Mouse (Mus musculus): Measurements from ENCODE around the gene Mogat2. TPM values are rescaled to one million over a fixed set of nuclear protein-coding genes. Genes with fewer than 3 reads are reported as not detected.

Mogat2 gene
- not detected for polyA plus RNA-seq (2014; fragmentation: Illumina TruSeq; extraction: RNeasy Lipid Tissue Mini Kit (QIAGEN cat#74804); ENCODE audit: low read depth, low replicate concordance)

GRCm38 (mm10) chr7:99238417-99238816 is at the start of gene Mogat2:
Gene Mogat2 (minus strand): TSS chr7:99238619.

GRCm38 (mm10) chr7:99267251-99267896 is 29.0 kb upstream of the Mogat2 start, which contains the start of gene Map6:
Gene Map6 (plus strand): TSS chr7:99267447.

DNA sequence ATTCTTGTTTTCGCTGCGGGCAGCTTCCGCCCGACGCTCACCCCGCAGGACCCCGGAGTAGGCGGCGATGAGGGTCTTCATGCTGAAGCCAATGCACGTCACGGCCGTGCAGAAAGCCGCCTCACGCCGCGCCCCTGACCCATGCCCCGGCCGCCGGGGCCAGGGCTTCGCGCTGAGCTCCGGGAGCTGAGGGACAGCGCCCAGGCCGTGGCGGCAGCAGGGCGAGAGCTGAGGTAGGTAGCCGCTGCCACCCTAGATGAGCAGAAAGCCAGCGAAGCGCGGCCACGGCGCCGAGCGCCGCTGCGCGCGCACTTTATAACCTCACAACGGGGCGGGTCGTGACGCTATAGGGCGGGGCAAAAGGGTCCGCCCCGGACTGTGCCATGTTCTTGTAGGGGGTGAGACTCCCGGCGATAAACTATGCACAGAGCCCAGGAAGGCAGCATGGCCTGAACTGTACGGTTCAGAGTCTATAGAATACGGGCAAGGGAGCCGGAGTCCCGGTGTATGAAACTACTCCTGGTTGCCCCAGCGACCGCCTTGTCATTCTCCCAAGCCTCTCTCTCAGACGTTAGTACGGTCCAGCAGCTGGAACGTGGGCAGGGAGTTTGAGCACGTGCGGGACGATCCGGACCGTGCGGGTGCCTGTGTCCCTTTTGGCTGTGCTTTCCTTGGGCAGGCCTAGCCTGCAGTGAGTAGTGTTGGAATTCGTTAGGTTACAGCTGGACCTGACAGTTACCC is 55.8 kb downstream of the Mogat2 start, which contains the start of gene Dgat2:
Gene Dgat2, minus strand, starts transcription at position 288 of the 741 bp plus-strand sequence.

Other genes starting within 250 kb of the Mogat2 start
- 10.6 TPM for gene Uvrag, start 97.5 kb downstream of the Mogat2 start, polyA plus RNA-seq (2014; fragmentation: Illumina TruSeq; extraction: RNeasy Lipid Tissue Mini Kit (QIAGEN cat#74804); ENCODE audit: low read depth, low replicate concordance)
- gene Dgat2, start 55.9 kb downstream of the Mogat2 start, polyA plus RNA-seq (2014; fragmentation: Illumina TruSeq; extraction: RNeasy Lipid Tissue Mini Kit (QIAGEN cat#74804); ENCODE audit: low read depth, low replicate concordance), result 76.7 TPM
- gene Map6, start 28.8 kb upstream of the Mogat2 start, polyA plus RNA-seq (2014; fragmentation: Illumina TruSeq; extraction: RNeasy Lipid Tissue Mini Kit (QIAGEN cat#74804); ENCODE audit: low read depth, low replicate concordance), result not detected
- gene Serpinh1, start 114.6 kb upstream of the Mogat2 start, polyA plus RNA-seq (2014; fragmentation: Illumina TruSeq; extraction: RNeasy Lipid Tissue Mini Kit (QIAGEN cat#74804); ENCODE audit: low read depth, low replicate concordance), result 3.9 TPM
- not detected for gene Gdpd5, start 142.8 kb upstream of the Mogat2 start, polyA plus RNA-seq (2014; fragmentation: Illumina TruSeq; extraction: RNeasy Lipid Tissue Mini Kit (QIAGEN cat#74804); ENCODE audit: low read depth, low replicate concordance)
- gene Klhl35, start 227.4 kb upstream of the Mogat2 start, polyA plus RNA-seq (2014; fragmentation: Illumina TruSeq; extraction: RNeasy Lipid Tissue Mini Kit (QIAGEN cat#74804); ENCODE audit: low read depth, low replicate concordance), result not detected
- gene Rps3, start 245.1 kb upstream of the Mogat2 start, polyA plus RNA-seq (2014; fragmentation: Illumina TruSeq; extraction: RNeasy Lipid Tissue Mini Kit (QIAGEN cat#74804); ENCODE audit: low read depth, low replicate concordance), result 340 TPM